Mouse (Mus musculus): ENCODE measurements around the gene Hsdl1.

Hsdl1 gene

GRCm38 (mm10) chr8:119579096-119579495, 4.1 kb upstream of the Hsdl1 start:
- DNase-seq (ENCODE audit: low read depth) = no peak

- DNase-seq (ENCODE audit: low read depth) = no peak
Observed at GRCm38 (mm10) chr8:119575366-119575726, 363 bp upstream of the Hsdl1 start.

- no peak for DNase-seq (ENCODE audit: low read depth)
Observed at GRCm38 (mm10) chr8:119572411-119572810, 2.6 kb downstream of the Hsdl1 start.

GRCm38 (mm10) chr8:119571135-119571534, 3.8 kb downstream of the Hsdl1 start:
- DNase-seq (ENCODE audit: low read depth) = no peak

GRCm38 (mm10) chr8:119569881-119570280, 5.1 kb downstream of the Hsdl1 start:
- DNase-seq (ENCODE audit: low read depth) = no peak

GRCm38 (mm10) chr8:119568951-119569350, 6.0 kb downstream of the Hsdl1 start:
- no peak for DNase-seq (ENCODE audit: low read depth)

- no peak for DNase-seq (ENCODE audit: low read depth)
Observed at GRCm38 (mm10) chr8:119568251-119568650, 6.7 kb downstream of the Hsdl1 start.

- DNase-seq (ENCODE audit: low read depth) = no peak
Observed at GRCm38 (mm10) chr8:119566367-119566766, 8.6 kb downstream of the Hsdl1 start.

- DNase-seq (ENCODE audit: low read depth) = no peak
Observed at GRCm38 (mm10) chr8:119563849-119564251, 11.1 kb downstream of the Hsdl1 start.

- DNase-seq (ENCODE audit: low read depth) = no peak
Observed at GRCm38 (mm10) chr8:119559402-119559720, 15.6 kb downstream of the Hsdl1 start.

GRCm38 (mm10) chr8:119558603-119559401, 16.2 kb downstream of the Hsdl1 start, which contains the start of gene Mbtps1:
Gene Mbtps1, minus strand, starts transcription at chr8:119558735.
- peak; percentile 100 for DNase-seq (ENCODE audit: low read depth)

GRCm38 (mm10) chr8:119557821-119558602, 17.0 kb downstream of the Hsdl1 start:
- peak; percentile 90 for DNase-seq (ENCODE audit: low read depth)

- DNase-seq (ENCODE audit: low read depth) = peak; percentile 33
Observed at GRCm38 (mm10) chr8:119557132-119557531, 17.9 kb downstream of the Hsdl1 start.

GRCm38 (mm10) chr8:119555861-119556260, 19.1 kb downstream of the Hsdl1 start:
- no peak for DNase-seq (ENCODE audit: low read depth)

- DNase-seq (ENCODE audit: low read depth) = no peak
Observed at GRCm38 (mm10) chr8:119552967-119553366, 22.0 kb downstream of the Hsdl1 start.

GRCm38 (mm10) chr8:119548560-119549113, 26.3 kb downstream of the Hsdl1 start:
- peak; percentile 5 for DNase-seq (ENCODE audit: low read depth)

- no peak for DNase-seq (ENCODE audit: low read depth)
Observed at GRCm38 (mm10) chr8:119547019-119547691, 27.8 kb downstream of the Hsdl1 start.

- no peak for DNase-seq (ENCODE audit: low read depth)
Observed at GRCm38 (mm10) chr8:119545791-119546190, 29.2 kb downstream of the Hsdl1 start.

- DNase-seq (ENCODE audit: low read depth) = no peak
Observed at GRCm38 (mm10) chr8:119545180-119545579, 29.8 kb downstream of the Hsdl1 start.

GRCm38 (mm10) chr8:119544606-119545005, 30.4 kb downstream of the Hsdl1 start:
- no peak for DNase-seq (ENCODE audit: low read depth)

- DNase-seq (ENCODE audit: low read depth) = no peak
Observed at GRCm38 (mm10) chr8:119531973-119532372, 43.0 kb downstream of the Hsdl1 start.

GRCm38 (mm10) chr8:119531397-119531796, 43.6 kb downstream of the Hsdl1 start:
- no peak for DNase-seq (ENCODE audit: low read depth)

Measured in NIH3T3 (cell line).